Comparison of ENCODE assay signal across 15 mouse cellular contexts in the genomic region with DNA sequence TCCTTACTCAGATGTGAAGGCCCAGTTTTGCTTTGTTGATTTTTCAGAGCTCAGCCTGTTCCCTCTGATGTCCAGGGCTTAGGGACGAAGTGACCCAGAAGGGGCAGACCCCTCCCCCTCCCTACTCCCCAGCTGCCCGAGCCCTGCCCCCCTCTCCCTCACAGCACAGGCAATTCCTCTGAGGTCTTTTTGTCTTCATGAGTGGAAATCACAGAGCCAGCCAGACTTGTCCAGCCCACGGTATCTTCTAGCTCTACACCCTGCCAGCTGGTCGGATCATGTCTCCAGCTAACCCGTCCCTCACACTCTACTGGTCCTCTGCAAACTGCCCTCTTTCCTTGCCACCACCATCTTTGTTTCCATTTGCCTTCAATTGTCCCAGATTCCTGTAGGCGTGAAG. TPM values are rescaled to one million over a fixed set of nuclear protein-coding genes. Genes with fewer than 3 reads are reported as not detected.
A peak's percentile ranks its signal among the peaks of the same experiment; 100 is the strongest.
DNase-seq lines count a peak whose midpoint lies in the region; ATAC-seq and TF ChIP-seq lines count a peak whose summit lies in the region.
"Had no signal": no experiment of that assay in that cellular context is flagged by ENCODE, and none has a peak within 500 bp of the region (broad histone marks: within the 10 kb centered on the region; RNA-seq: fewer than 3 reads in every experiment).

No protein-coding gene starts in this region.

- peak; percentile 53 for DNase-seq in forebrain, embryonic 10.5 days (ENCODE audit: extremely low spot score, low spot score)
- DNase-seq in forebrain, embryonic 11.5 days (ENCODE audit: low spot score): no peak
- peak; percentile 66 for DNase-seq in hindbrain, embryonic 10.5 days (ENCODE audit: low spot score)
- no peak for DNase-seq in hindbrain, postnatal 0 days (ENCODE audit: low spot score)
- peak; percentile 49 for DNase-seq in ovary, adult 18-20 months (ENCODE audit: low spot score)
- DNase-seq in ovary, postnatal 10 days (ENCODE audit: low spot score): no peak
- DNase-seq in skeletal muscle tissue, adult 2 months (ENCODE audit: low read depth, low spot score): peak; percentile 52
- DNase-seq: adrenal gland, adult 8-10 months; gastrocnemius, postnatal 10 days; lung, embryonic 14.5 days had no signal

- no peak overlapping the region for H3K4me3 ChIP-seq in forebrain, embryonic 10.5 days
- H3K4me3 ChIP-seq in forebrain, embryonic 11.5 days (ENCODE audit: low read depth, low read length): no peak overlapping the region
- no peak overlapping the region for H3K4me3 ChIP-seq in hindbrain, embryonic 10.5 days
- no peak overlapping the region for H3K4me3 ChIP-seq in hindbrain, postnatal 0 days (ENCODE audit: low read length)
- H3K4me3 ChIP-seq: erythroblast, embryonic 14.5 days; limb, embryonic 12.5 days had no signal

- H3K4me1 ChIP-seq in forebrain, embryonic 10.5 days: peaks cover 67% of the 10 kb centered on the region
- H3K4me1 ChIP-seq in forebrain, embryonic 11.5 days (replicated peaks; ENCODE audit: control insufficient read depth, insufficient read depth, low read length): 0 out of 2 replicates have a peak, but pooled peaks cover 2% of the 10 kb centered on the region
- peaks cover 70% of the 10 kb centered on the region for H3K4me1 ChIP-seq in hindbrain, embryonic 10.5 days (replicated peaks)
- H3K4me1 ChIP-seq in hindbrain, postnatal 0 days (ENCODE audit: insufficient read depth, low read length): peaks cover 3% of the 10 kb centered on the region; the same call in 1 of the 2 replicates

- no peaks in the 10 kb centered on the region for H3K9me3 ChIP-seq in forebrain, embryonic 10.5 days
- no peaks in the 10 kb centered on the region for H3K9me3 ChIP-seq in forebrain, embryonic 11.5 days (ENCODE audit: control insufficient read depth, low read length)
- H3K9me3 ChIP-seq in hindbrain, embryonic 10.5 days: no peaks in the 10 kb centered on the region
- no peaks in the 10 kb centered on the region for H3K9me3 ChIP-seq in hindbrain, postnatal 0 days (ENCODE audit: low read length)
- H3K9me3 ChIP-seq: limb, embryonic 12.5 days had no signal

- H3K36me3 ChIP-seq in forebrain, embryonic 10.5 days (replicated peaks): no peaks in the 10 kb centered on the region
- H3K36me3 ChIP-seq in forebrain, embryonic 11.5 days (ENCODE audit: control insufficient read depth, insufficient read depth, low read length): no peaks in the 10 kb centered on the region
- no peaks in the 10 kb centered on the region for H3K36me3 ChIP-seq in hindbrain, embryonic 10.5 days
- H3K36me3 ChIP-seq in hindbrain, postnatal 0 days (ENCODE audit: insufficient read depth, low read length): no peaks in the 10 kb centered on the region
- H3K36me3 ChIP-seq: limb, embryonic 12.5 days had no signal

- H3K27ac ChIP-seq in forebrain, embryonic 10.5 days: peak overlapping the region; percentile 79
- no peak overlapping the region for H3K27ac ChIP-seq in forebrain, embryonic 11.5 days (ENCODE audit: low read depth, low read length)
- peak overlapping the region; percentile 84 for H3K27ac ChIP-seq in hindbrain, embryonic 10.5 days
- H3K27ac ChIP-seq in hindbrain, postnatal 0 days: no peak overlapping the region
- H3K27ac ChIP-seq: kidney, postnatal 0 days; limb, embryonic 12.5 days; stomach, postnatal 0 days had no signal

- no peak for TF ChIP-seq CTCF in hindbrain, postnatal 0 days (IDR thresholded peaks at IDR 0.05; ENCODE audit: low read depth)

- 31% methylated on average over 6 of the region's 6 CpGs for WGBS in forebrain, embryonic 10.5 days
- 31% methylated on average over 6 of the region's 6 CpGs for WGBS in forebrain, embryonic 11.5 days
- 28% methylated on average over 6 of the region's 6 CpGs for WGBS in hindbrain, embryonic 10.5 days
- WGBS in hindbrain, postnatal 0 days: 39% methylated on average over 6 of the region's 6 CpGs

- no peak; the same call in 1 of the 2 replicates for ATAC-seq in forebrain, embryonic 11.5 days (replicated peaks; ENCODE audit: low FRiP score)
- ATAC-seq in hindbrain, postnatal 0 days: no peak
- no peak for ATAC-seq in erythroblast, adult 5-6 weeks (replicated peaks; ENCODE audit: low FRiP score, poor library complexity, severe bottlenecking)

- no peaks in the 10 kb centered on the region for H3K27me3 ChIP-seq in forebrain, embryonic 10.5 days (ENCODE audit: poor library complexity, severe bottlenecking)
- no peaks in the 10 kb centered on the region for H3K27me3 ChIP-seq in forebrain, embryonic 11.5 days (ENCODE audit: control insufficient read depth, insufficient read depth, low read length)
- H3K27me3 ChIP-seq in hindbrain, embryonic 10.5 days (ENCODE audit: insufficient read depth, poor library complexity, severe bottlenecking): no peaks in the 10 kb centered on the region
- no peaks in the 10 kb centered on the region for H3K27me3 ChIP-seq in hindbrain, postnatal 0 days (ENCODE audit: insufficient read depth, low read length)
- H3K27me3 ChIP-seq: limb, embryonic 12.5 days had no signal

- no peak overlapping the region for H3K9ac ChIP-seq in forebrain, embryonic 11.5 days (ENCODE audit: low read length)
- no peak overlapping the region for H3K9ac ChIP-seq in hindbrain, postnatal 0 days (replicated peaks; ENCODE audit: low read length)
- H3K9ac ChIP-seq: limb, embryonic 12.5 days; lung, embryonic 14.5 days had no signal

- H3K4me2 ChIP-seq in forebrain, embryonic 11.5 days (ENCODE audit: low read depth, low read length, severe bottlenecking): no peak overlapping the region
- H3K4me2 ChIP-seq in hindbrain, postnatal 0 days (ENCODE audit: low read depth, low read length): no peak overlapping the region
- H3K4me2 ChIP-seq: limb, embryonic 12.5 days; lung, embryonic 14.5 days had no signal

RNA-seq across cellular contexts. Expression of gene Crispld2, which starts 42.2 kb away (rescaled TPM):
- polyA plus RNA-seq in forebrain, embryonic 10.5 days (2016; fragmentation: Nextera tagmentation; extraction: Ambion mirVana): 2.4 and 2.5 TPM in 2 replicates
- polyA plus RNA-seq in forebrain, embryonic 11.5 days (2014; fragmentation: Nextera tagmentation; extraction: Ambion mirVana): 1.6 and 2.1 TPM in 2 replicates
- 3.8 and 4.6 TPM in 2 replicates for polyA plus RNA-seq in hindbrain, embryonic 10.5 days (2016; fragmentation: Nextera tagmentation; extraction: Ambion mirVana)
- 3.5 and 5.6 TPM in 2 replicates for total RNA-seq in hindbrain, postnatal 0 days (2014; rRNA removed)
- polyA plus RNA-seq in hindbrain, postnatal 0 days (2015; fragmentation: Nextera tagmentation; extraction: Ambion mirVana): 2.5 and 2.6 TPM in 2 replicates
- 1.9 and 3.1 TPM in 2 replicates for total RNA-seq in erythroblast, adult 5-6 weeks (2015; ENCODE audit: low replicate concordance)
- total RNA-seq in erythroblast, adult 5-6 weeks (2017; ENCODE audit: low replicate concordance): 2.9 and 3.0 TPM in 2 replicates
- polyA plus RNA-seq: erythroblast, embryonic 14.5 days had no signal

Comparison
In these comparisons a context has a peak if more than half of its experiments do, and no peak if none do; other contexts are left out.
1. DNase-seq: peak in forebrain, embryonic 10.5 days (single experiment), hindbrain, embryonic 10.5 days (single experiment), ovary, adult 18-20 months (single experiment) and skeletal muscle tissue, adult 2 months (single experiment); none in forebrain, embryonic 11.5 days (single experiment), hindbrain, postnatal 0 days (single experiment) and ovary, postnatal 10 days (single experiment).
2. H3K27ac ChIP-seq: peak in forebrain, embryonic 10.5 days (single experiment) and hindbrain, embryonic 10.5 days (single experiment); none in forebrain, embryonic 11.5 days (single experiment) and hindbrain, postnatal 0 days (single experiment).